Mouse (Mus musculus): ENCODE measurements around the gene Psg23. TPM values are rescaled to one million over a fixed set of nuclear protein-coding genes. Genes with fewer than 3 reads are reported as not detected.
"Not testable (repeated sequence)": the region's sequence is repeated elsewhere in the genome, so short reads cannot be mapped to it uniquely, and the experiment has no call there.

Psg23 gene
- not detected for total RNA-seq (2021)

DNA sequence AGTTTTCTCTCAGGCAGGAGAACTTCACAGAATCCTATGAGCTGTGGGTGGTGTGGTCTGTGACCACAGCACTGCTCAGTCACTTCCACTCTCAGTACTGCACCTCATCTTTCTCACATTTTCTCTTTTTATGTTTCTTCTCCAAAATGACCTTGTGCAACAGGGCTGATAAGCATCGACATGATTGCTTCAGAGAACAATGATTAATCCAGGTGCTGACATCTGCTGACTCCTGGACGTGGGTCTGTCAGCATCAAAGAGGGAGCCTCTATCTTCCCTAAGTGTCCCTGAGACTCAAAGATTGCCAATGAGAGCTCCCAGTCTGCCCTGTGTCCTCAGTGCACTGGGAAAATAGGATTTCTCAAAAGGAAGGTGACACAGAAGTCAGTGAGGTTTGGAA is at the start of gene Psg23:
Gene Psg23, minus strand, starts transcription at position 101 of the 400 bp plus-strand sequence.
- DNase-seq (ENCODE audit: extremely low spot score in 1 of 2, low spot score in 1 of 2), result not testable (repeated sequence)

DNA sequence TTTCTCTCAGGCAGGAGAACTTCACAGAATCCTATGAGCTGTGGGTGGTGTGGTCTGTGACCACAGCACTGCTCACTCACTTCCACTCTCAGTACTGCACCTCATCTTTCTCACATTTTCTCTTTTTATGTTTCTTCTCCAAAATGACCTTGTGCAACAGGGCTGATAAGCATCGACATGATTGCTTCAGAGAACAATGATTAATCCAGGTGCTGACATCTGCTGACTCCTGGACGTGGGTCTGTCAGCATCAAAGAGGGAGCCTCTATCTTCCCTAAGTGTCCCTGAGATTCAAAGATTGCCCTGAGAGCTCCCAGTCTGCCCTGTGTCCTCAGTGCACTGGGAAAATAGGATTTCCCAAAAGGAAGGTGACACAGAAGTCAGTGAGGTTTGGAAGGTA is 40.3 kb upstream of the Psg23 start, which contains the start of gene Psg21:
Gene Psg21, minus strand, starts transcription at position 101 of the 400 bp plus-strand sequence.
- not testable (repeated sequence) for DNase-seq (ENCODE audit: extremely low spot score in 1 of 2, low spot score in 1 of 2)

DNA sequence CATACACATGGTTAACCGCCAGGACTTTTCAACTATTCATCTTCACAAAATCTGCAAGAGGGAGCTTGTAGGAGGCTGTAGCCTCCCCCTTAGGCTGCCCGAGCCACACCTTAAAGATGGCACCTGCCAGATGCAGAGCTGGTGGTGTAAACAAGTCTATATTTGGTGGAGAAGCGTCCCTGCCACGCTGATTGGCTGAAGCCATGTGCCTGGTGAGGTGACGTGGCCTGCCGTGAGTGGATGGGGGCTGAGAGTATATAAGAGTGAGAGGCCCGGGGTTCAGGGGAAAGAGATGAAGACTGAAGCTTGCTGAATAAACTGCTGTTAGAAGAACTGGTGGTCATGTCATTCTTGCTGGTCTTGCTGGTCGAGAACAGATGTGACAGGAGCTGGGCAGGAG is 10.6 kb upstream of the Psg23 start:
- DNase-seq (ENCODE audit: extremely low spot score in 1 of 2, low spot score in 1 of 2), result not testable (repeated sequence)

DNA sequence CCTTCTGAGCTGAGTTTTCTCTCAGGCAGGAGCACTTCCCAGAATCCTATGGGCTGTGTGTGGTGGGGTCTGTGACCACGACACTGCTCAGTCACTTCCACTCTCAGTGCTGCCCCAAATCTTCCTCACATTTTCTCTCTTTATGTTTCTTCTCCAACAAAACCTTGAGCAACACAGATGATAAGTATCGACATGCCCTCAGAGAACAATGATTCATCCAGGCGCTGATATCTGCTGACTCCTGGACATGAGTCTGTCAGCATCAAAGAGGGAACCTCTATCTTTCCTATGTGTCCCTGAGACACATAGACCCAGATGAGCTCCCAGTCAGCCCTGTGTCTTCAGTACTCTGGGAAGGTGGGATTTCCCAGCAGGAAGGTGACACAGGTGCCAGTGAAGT is 49.1 kb downstream of the Psg23 start, which contains the start of gene Psg27:
Gene Psg27, minus strand, starts transcription at position 101 of the 400 bp plus-strand sequence.
- no peak for DNase-seq (ENCODE audit: extremely low spot score in 1 of 2, low spot score in 1 of 2)

DNA sequence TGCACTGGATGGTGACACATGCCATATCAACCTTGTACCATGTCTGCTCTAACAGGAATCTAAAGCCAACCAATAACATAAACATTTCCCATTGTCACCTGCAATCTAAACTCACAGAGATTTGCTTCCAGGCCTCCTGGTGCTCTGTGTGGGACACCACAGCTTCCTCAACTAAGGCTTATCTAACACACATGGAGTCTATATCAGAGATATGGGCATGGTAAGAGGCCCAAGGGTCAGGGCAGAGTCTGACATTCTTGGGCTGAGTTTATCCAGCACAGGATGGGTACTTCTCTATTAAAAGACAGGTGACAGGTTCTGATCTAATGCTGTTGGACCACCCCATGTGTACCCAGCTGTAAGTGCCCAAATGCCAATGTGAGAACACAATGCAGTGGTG is 56.5 kb downstream of the Psg23 start:
- DNase-seq (ENCODE audit: extremely low spot score in 1 of 2, low spot score in 1 of 2), result no peak

Other genes with a start within 250 kb of the Psg23 start
- not detected for gene Psg28, start 184.5 kb downstream of the Psg23 start, total RNA-seq (2021)
- gene Psg26, start 132.3 kb downstream of the Psg23 start, total RNA-seq (2021), result not detected
- gene Psg25, start 84.2 kb downstream of the Psg23 start, total RNA-seq (2021), result not detected
- not detected for gene Psg27, start 49.2 kb downstream of the Psg23 start, total RNA-seq (2021)
- gene Psg21, start 40.2 kb upstream of the Psg23 start, total RNA-seq (2021), result not detected
- gene Psg20, start 69.7 kb upstream of the Psg23 start, total RNA-seq (2021), result not detected
- not detected for gene Psg22, start 101.6 kb upstream of the Psg23 start, total RNA-seq (2021)
- gene Psg19, start 182.0 kb upstream of the Psg23 start, total RNA-seq (2021), result not detected
- not detected for gene Psg17, start 205.1 kb upstream of the Psg23 start, total RNA-seq (2021)
- gene Mill2, start 223.5 kb upstream of the Psg23 start, total RNA-seq (2021), result 1 to 10 TPM; 1.9 to 2.2 TPM

All from layer of hippocampus, postnatal 25 days (tissue).